Mouse (Mus musculus) heart, embryonic 14.5 days (tissue): ENCODE measurements at regions not wholly inside any gene's neighbourhood (a gene's known extent, or its start where the extent isn't known, plus 50 kb on each side); places are given as distances from the start of the nearest gene placed in this dataset.
"Not testable (repeated sequence)": the region's sequence is repeated elsewhere in the genome, so short reads cannot be mapped to it uniquely, and the experiment has no call there.

Source experiments
- ATAC-seq: fragments of 200-750 bp; cut with Nextera tagmentation; 2 replicates; pipeline ENCODE4 v1.8.0; 2017; ENCODE audit warnings: low read depth, moderate TSS enrichment; ENCODE audit not compliant: insufficient number of reproducible peaks, insufficient read depth, low FRiP score
- H3K27ac ChIP-seq, 2 experiments: fragments of 200-500 bp in 1 of 2; fragments of 300-500 bp in 1 of 2; sonication (generic) in 1 of 2; replicated peaks in 1 of 2; 2 replicates each; pipeline ENCODE4 v1.5.1; 2012 to 2014; ENCODE audit warnings: low read depth in 2 of 2, low read length in 2 of 2, control low read depth in 1 of 2, mild to moderate bottlenecking in 1 of 2, mixed read lengths in 1 of 2; ENCODE audit not compliant: control insufficient read depth in 1 of 2, insufficient read depth in 1 of 2
- H3K27me3 ChIP-seq: fragments of 300-500 bp; sonication (generic); 2 replicates; pipeline ENCODE4 v1.6.1; 2014; ENCODE audit warnings: mild to moderate bottlenecking, low read length, control low read depth; ENCODE audit not compliant: control insufficient read depth, insufficient read depth
- H3K36me3 ChIP-seq: fragments of 300-500 bp; sonication (generic); 2 replicates; pipeline ENCODE4 v1.6.1; 2014; ENCODE audit warnings: mild to moderate bottlenecking, control low read depth, low read length, mixed read lengths; ENCODE audit not compliant: control insufficient read depth, insufficient read depth
- H3K4me1 ChIP-seq, 2 experiments: fragments of 200-500 bp in 1 of 2; fragments of 300-500 bp in 1 of 2; sonication (generic) in 1 of 2; 2 replicates each; pipeline ENCODE4 v1.6.1; 2012 to 2014; ENCODE audit warnings: low read length in 2 of 2, control low read depth in 1 of 2, mixed read lengths in 1 of 2; ENCODE audit not compliant: control insufficient read depth in 2 of 2, insufficient read depth in 2 of 2
- H3K4me2 ChIP-seq: fragments of 300-500 bp; sonication (generic); 2 replicates; pipeline ENCODE4 v1.6.1; 2014; ENCODE audit warnings: mild to moderate bottlenecking, low read length
- H3K4me3 ChIP-seq, 2 experiments: fragments of 200-500 bp in 1 of 2; fragments of 300-500 bp in 1 of 2; sonication (generic) in 1 of 2; 2 replicates each; pipeline ENCODE4 v1.5.1; 2012 to 2014; ENCODE audit warnings: low read length in 2 of 2, mild to moderate bottlenecking in 2 of 2, control low read depth in 1 of 2, low read depth in 1 of 2, moderate library complexity in 1 of 2; ENCODE audit not compliant: control insufficient read depth in 1 of 2, insufficient read depth in 1 of 2
- H3K9ac ChIP-seq: fragments of 300-500 bp; sonication (generic); 2 replicates; pipeline ENCODE4 v1.6.1; 2014; ENCODE audit warnings: mild to moderate bottlenecking, low read length
- H3K9me3 ChIP-seq: fragments of 300-500 bp; sonication (generic); 2 replicates; pipeline ENCODE4 v1.6.1; 2016; ENCODE audit warnings: low read length, control low read depth; ENCODE audit not compliant: control insufficient read depth
- WGBS: fragments of 180-500 bp; shearing (Covaris S2); extraction: QIAGEN DNeasy Blood & Tissue Kit; methylation state at CpG from one replicate; pipeline ENCODE4 v1.1.7; 2014; 5-methylcytosine and 5-hydroxymethylcytosine counted together

DNA sequence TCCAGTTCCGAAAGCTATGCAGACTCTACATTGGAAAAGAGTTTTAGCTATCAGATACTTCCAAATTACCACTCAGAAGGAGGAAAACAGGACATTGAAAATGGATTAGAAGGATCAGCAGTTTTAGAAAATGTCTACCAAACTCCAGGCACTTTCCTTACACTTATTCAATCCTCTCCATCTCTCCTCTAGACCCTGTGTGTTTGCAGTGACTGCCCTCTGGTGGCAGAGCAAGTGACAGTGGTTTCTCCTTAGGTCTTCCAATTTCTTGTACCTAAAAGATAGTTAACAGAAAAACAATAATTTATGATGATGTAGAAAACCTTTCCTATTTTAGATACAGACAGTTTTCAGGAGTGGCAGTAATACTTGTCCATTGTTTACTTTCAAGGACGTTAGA, 104.4 kb downstream of the Tcp10c start:
- H3K4me3 ChIP-seq, H3K36me3 ChIP-seq, H3K9me3 ChIP-seq, H3K9ac ChIP-seq, H3K27ac ChIP-seq, H3K4me2 ChIP-seq, ATAC-seq, H3K4me1 ChIP-seq, H3K27me3 ChIP-seq: not testable (repeated sequence)
- no CpG with 5 or more reads among the region's 2 CpGs for WGBS

DNA sequence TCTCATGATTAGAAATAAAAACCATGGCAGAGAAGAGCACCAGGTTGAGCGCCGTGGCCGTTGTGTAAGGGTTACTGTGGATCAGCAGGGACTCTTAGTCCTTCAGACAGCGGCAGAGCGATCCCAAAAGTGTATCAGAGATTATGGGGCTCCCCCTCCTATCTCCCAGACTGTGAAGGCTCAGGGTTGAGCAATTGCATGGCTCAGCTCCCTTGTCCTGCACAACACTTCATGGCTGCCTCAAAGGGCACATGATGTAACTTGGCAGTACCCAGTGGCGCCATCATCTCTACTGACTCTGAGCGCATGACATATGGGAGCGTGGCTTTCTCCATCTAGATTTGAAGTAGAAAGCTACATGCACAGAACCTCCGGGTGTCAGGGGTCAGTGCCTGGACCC, 108.3 kb downstream of the Tcp10c start:
- WGBS: 91% methylated on average over 2 of the region's 9 CpGs
- not testable (repeated sequence) for ATAC-seq

DNA sequence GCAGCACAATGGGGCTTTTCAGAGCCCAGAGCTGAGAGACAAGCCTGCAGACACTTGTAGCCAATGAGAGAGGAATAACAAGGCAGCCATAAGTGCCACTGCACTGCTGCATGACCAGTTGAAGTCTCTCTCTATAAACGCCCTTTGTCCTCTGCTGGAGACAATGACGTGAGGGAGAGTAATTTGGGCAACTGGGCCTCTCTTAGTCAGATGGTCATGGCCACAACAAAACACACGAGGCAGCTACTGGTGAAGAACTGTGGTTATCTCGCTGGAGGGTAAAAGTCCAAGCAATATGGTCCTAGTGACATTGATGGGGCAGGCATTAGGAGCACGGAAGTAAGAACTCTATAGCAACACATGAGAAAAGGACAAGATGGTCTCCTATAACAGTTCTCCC, 111.5 kb downstream of the Tcp10c start:
- 37% methylated on average over 4 of the region's 5 CpGs for WGBS
- not testable (repeated sequence) for H3K36me3 ChIP-seq, H3K27ac ChIP-seq, ATAC-seq, H3K9me3 ChIP-seq, H3K27me3 ChIP-seq, H3K4me1 ChIP-seq, H3K4me2 ChIP-seq, H3K9ac ChIP-seq, H3K4me3 ChIP-seq

More for the DNA sequence above, 108.3 kb downstream of the Tcp10c start:
- not testable (repeated sequence) for H3K27ac ChIP-seq, H3K36me3 ChIP-seq, H3K27me3 ChIP-seq, H3K9me3 ChIP-seq, H3K4me3 ChIP-seq, H3K9ac ChIP-seq, H3K4me2 ChIP-seq, H3K4me1 ChIP-seq

DNA sequence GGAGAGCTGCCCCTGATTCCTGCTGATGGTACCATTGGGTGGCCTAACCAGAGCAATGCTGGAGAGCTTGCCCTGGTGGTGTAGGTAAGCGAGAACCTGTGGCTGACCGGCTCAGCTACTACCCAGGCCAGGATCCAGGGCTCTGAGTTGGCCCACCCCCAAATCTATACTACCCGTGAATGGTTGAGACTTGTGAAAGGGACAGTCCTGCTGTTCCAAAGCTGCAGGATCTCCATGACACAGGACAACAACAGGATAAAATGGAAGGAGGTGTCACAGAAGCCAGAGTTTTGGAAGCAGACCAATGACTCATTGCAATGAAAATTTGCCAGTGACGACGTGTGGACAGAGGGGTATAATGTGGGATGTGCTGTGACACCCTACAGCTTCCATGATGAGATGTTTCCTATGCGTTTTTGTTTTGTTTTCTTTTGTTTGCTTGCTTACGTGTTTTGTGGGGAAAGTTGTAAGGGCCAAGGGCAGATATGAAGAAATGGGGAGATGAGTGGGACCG, 115.6 kb downstream of the Tcp10c start:
- not testable (repeated sequence) for ATAC-seq, H3K9me3 ChIP-seq, H3K4me3 ChIP-seq, H3K27me3 ChIP-seq, H3K36me3 ChIP-seq, H3K4me2 ChIP-seq, H3K9ac ChIP-seq, H3K27ac ChIP-seq
- H3K4me1 ChIP-seq: peaks cover 11 to 12% of the 10 kb centered on the region in 2 experiments
- 70% methylated on average over 8 of the region's 8 CpGs for WGBS

DNA sequence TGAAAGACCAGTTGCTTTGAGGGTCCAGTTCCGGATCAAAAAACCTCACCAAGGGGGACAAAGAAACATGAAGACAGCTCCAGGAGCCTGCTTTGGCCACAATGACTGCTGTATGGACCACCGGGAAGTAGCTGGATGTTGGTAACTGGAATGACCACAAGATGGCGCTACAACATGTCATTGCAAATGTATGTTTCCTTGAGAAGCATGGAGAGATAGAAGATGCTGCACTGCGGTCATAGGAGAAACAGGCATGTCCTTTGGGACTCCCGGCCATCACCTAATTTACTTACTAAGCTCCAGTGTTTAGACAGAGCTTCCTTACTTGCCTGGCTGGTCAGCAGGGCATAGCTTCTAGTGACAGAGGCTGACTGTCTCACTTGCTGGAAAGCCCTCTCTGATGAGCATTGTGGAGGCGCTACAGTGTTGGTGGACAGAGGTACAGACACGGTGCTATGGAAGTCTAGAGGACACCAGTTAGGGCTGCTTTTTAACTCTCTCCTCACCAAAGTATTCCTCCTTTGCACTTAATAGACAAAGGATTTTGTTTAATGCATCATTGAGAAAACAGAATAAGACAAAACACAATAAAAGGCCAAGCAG, 118.2 kb downstream of the Tcp10c start:
- WGBS: 14% methylated on average over 7 of the region's 7 CpGs
- no peak overlapping the region for H3K27ac ChIP-seq

DNA sequence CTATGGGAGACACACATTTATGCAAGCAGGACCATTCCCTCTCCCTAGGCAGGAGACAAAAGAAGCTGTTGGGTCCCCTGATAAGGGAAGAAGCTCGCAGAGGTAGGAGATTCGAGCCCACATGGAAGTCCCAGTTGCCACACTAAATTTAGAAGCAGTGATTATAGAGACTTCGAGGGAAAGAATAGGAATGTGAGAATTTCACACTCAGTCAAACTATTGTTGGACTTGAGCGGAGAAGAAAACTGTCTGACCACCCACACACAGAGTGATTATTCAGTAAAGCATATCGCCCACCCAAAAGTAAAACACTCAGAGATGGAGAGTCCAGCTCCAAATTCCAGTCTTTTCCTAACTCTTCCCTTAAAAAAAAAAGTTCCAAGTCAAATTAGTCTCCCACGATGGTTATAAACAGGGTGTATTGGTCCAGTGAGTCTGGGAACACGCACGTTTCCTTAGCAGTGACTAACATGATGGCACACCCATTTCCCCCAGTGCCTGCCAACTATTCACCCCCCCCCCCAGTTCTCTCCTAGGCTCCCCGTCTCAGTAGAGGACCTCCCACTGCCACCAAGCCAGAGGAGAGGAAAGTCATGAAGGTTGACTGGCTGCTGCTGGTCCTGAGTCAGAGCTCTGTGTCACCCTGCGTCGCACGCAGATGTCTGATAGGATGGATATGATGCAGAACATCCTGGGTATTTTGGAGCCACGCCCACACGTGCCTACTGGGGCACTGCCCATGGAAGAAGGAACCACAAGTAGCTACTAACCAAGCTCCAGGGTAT, 120.1 kb downstream of the Tcp10c start:
- H3K27ac ChIP-seq: peak overlapping the region; percentile 16 to 30; a peak in 3 of 4 replicates
- 0 out of 2 replicates have a peak, but pooled peaks have one; percentile 28 for ATAC-seq
- H3K4me3 ChIP-seq: no peak overlapping the region
- H3K9ac ChIP-seq: no peak overlapping the region
- H3K36me3 ChIP-seq: no peaks in the 10 kb centered on the region
- WGBS: 49% methylated on average over 14 of the region's 14 CpGs
- no peaks in the 10 kb centered on the region for H3K9me3 ChIP-seq
- no peaks in the 10 kb centered on the region for H3K27me3 ChIP-seq
- H3K4me2 ChIP-seq: no peak overlapping the region
- peaks cover 14 to 22% of the 10 kb centered on the region in 2 experiments for H3K4me1 ChIP-seq

More for the DNA sequence above, 118.2 kb downstream of the Tcp10c start:
- H3K36me3 ChIP-seq: no peaks in the 10 kb centered on the region
- H3K27me3 ChIP-seq: no peaks in the 10 kb centered on the region
- ATAC-seq: no peak
- peaks cover 11 to 12% of the 10 kb centered on the region in 2 experiments for H3K4me1 ChIP-seq
- no peak overlapping the region for H3K9ac ChIP-seq
- H3K4me2 ChIP-seq: no peak overlapping the region
- H3K4me3 ChIP-seq: no peak overlapping the region
- H3K9me3 ChIP-seq: no peaks in the 10 kb centered on the region

DNA sequence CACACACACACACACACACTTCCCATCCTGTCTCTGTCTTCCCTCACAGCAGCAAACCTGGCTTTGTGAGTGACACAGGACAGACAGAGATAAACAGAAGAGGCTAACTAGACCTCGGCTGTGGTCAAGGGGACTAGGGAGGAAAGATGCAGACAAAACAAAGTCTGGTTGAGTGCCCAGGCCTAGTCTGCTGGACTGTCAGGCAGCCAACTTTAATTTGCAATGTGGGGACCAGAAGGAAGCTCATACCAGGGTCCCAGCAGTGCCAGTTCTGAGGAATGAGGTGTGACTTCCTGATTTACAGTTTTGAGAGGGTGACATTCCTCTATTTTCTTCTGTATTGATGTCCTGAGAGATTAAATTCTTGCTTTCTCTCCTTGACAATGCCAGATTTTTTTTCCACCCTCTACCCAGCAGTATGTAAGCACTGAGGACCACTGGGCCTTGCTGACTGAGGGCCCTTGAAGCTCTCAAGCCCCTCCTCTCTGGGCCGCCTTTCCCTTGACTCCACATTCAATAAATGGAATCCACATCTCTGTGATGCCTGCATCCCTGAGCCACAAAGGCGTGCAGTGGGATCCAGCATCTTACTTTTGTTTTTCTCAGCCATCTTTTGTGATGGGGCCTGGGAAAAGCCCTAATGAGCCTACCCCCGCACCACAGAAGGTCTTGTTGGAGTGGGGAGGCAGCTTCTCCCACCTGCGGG, 124.6 kb downstream of the Tcp10c start:
- Histone ChIP-seq H3K9me3 (no peaks in the 10 kb centered on the region), H3K36me3 (no peaks in the 10 kb centered on the region), H3K4me2 (no peak overlapping the region), H3K4me1 (peaks cover 18 to 34% of the 10 kb centered on the region in 2 experiments), H3K27ac (peak overlapping the region; percentile 0 to 20; a peak in 2 of 4 replicates), H3K27me3 (no peaks in the 10 kb centered on the region), H3K9ac (no peak overlapping the region), H3K4me3 (no peak overlapping the region)
- no peak for ATAC-seq
- 33% methylated on average over 5 of the region's 5 CpGs for WGBS
